Mouse (Mus musculus) embryo, embryonic 11.5 days (tissue): ENCODE results near the gene Oog3.

Experiments
- DNase-seq: peaks from one replicate; pipeline ENCODE4 v3.0.0-alpha.2; 2012; ENCODE audit warnings: low read depth, low spot score

Gene Oog3

GRCm38 (mm10) chr4:144162563-144162962 lies at the start of gene Oog3:
Gene Oog3, minus strand, starts transcription at chr4:144162663.
- DNase-seq = no peak

- DNase-seq = no peak
Observed at GRCm38 (mm10) chr4:144190419-144190818, 28.0 kb upstream of the Oog3 start, which contains the start of gene Oog2. Gene Oog2, plus strand, starts transcription at chr4:144190719.
